Mouse (Mus musculus) heart, postnatal 25 days (tissue): ENCODE data around the gene Fam19a5. TPM values are rescaled to one million over a fixed set of nuclear protein-coding genes. Genes with fewer than 3 reads are reported as not detected.

Source experiments
- DNase-seq: peaks from one replicate; pipeline ENCODE4 v3.0.0; 2022; ENCODE audit warnings: low spot score
- intact Hi-C: fragments of 180-260 bp; cut with DNase I; formaldehyde crosslinking; loops from one replicate; pipeline ENCODE4 v1.15.1; 2025
- total RNA-seq, 2 experiments: library from RNA; stranded (reverse); gene quantifications; 2 replicates each; pipeline ENCODE4 v1.2.3; 2021

The Fam19a5 gene
- 1 to 10 TPM; 2.2 to 3.1 TPM for total RNA-seq

DNA sequence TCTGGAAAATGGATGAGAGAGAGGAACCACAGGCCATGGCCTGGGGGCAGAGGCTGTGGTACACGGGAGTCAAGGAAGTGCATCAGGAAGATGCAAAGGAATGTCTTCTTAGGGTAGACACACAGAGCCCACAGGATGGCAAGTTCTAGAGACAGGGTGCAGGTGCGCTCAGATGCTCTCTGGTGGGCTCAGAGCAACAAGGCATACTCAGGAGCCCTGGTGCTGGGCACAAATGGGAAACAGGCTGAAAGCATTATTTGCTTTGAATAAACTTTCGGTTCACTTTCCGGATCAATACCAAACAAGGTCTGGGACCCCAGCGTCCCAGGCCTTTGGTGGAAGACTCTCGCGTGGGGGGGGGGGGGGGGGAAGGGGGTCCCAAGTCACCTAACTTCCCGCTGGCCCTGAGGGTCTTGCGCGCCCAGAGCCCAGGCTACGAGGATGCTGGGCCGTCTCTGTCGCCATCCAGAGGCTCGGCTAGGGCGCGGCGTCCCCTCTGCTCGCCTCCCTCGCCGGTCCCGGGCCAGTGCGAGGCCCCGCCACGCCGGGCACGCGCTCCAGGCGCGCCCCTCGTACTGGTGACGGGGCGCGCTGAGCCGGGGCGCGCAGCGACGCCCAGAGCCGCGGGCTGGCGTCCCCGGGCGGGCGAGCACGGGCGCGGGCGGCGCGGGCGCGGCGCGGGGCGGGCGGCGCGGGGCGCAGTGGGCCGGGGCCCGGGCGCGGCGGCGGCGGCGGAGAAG is at the start of gene Fam19a5:
Gene Fam19a5 (plus strand): TSS at position 701 of the 740 bp plus-strand sequence.
- no peak for DNase-seq
- intact Hi-C loops: loop anchor here (10.0 kb wide), 2 partner anchors 949 to 1299 kb away; no protein-coding TSS in a partner anchor

DNA sequence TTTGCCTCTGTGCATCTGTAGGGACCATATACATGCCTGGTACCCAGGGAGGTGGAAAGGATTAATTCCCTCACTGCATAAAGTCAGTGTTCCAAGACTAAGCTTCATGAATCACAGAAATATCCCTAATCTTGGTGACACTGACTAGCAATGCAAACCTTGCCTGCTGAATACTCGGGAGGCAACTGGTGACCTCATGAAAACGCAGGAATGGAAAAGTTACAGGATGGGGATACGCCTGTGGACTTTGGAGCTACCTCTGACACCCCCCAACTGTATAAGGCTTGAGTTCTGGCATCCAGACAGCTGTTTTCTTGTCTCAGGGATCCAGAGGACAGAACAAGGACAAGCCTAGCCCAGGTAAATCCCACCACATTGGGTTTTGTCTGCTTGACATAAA is 42.4 kb upstream of the Fam19a5 start:
- DNase-seq: no peak
- intact Hi-C loops: no loop called here

DNA sequence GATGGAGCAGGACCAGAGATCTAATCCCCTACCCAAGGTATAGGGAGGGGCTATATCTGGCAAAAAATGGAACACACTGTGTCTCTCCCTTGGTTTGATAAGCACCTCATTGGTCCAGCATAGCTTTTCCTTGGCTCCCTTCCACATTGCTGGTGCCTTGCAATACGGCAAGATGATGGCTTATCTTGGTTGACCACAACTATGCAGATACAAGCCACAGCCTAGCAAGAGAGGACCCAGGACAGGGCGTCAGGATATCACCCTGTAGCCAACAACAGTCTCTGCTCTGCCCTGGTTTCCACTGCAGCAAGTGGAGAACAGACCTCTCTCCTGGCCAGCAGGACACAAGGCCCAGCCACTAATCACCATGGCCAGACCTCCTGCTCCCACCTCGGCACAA is 36.8 kb upstream of the Fam19a5 start:
- DNase-seq: no peak
- intact Hi-C loops: no loop called here

DNA sequence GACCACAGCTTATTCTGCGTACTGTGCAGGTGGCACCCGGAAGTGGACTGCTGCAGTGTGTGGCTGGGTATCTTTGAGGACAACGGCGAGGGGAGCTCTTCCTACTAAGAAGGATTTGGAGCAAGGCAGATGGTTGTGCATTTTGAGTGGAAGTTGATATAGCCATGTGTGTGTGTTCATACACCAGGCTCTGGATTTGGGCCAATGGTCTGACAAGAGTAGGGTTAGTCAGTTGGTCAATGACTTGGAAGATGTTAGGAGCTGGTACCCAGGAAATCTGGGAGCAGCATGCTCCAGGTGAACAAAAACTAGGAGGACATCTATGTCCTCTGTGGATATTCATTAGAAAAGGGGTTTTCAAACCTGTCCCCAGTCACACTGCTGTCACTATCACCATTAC is 33.2 kb upstream of the Fam19a5 start:
- no peak for DNase-seq
- intact Hi-C loops: no loop called here

DNA sequence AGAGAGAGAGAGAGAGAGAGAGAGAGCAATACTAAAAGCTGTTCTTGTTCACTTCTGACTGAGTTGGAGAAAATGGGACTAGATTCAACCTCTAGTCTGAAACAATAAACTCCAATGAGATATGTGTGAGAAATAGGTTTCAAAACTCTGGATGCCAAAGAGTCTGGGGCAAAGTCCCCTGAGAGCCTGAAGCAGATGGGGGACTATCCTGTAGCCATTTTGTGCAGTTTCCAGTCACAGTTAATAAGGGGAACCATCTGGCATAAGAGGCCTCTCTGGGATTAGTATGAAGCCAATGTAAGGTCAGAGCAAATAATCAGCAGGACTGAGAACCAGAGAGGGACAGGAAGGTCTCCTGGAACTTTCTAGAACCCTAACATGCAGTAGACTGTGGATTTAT is 25.9 kb upstream of the Fam19a5 start:
- DNase-seq: no peak
- intact Hi-C loops: no loop called here

DNA sequence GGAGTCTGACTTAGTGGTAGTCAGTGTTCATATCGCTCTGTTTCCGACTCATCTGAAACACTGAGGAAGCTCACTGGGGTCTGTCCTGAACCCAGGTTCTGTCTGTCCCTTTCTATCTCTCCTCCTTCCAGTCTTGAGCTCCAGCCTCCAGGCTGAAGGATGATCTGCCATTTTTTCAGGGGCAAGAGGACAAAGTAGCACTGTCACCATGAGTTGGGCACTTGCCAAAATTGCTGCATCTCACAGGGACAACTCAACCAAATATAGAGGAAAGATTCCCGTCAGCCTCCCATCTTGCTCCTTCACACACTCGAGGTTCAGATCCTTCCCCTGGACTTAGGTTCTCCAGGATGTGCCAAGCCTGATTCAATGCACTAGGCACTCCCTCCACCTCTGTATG is 14.8 kb upstream of the Fam19a5 start:
- intact Hi-C loops: no loop called here
- no peak for DNase-seq

DNA sequence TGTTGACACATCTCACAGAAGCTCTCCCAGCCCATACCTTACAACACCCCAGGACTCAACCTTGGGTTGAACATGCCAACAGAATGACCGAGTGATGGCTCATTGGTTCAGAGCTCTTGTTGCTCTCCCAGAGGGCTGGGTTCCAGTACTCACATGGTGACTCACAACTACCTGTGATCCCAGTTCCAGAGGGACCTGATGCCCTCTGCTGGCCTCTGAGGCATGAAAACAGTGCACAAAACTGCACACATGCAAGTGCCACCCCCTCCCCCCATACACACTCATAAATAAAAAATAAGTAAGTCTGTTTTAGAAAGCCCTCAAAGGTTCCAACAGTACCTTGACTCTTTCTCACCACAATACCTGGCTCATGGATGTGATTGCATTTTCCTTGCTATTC is 2.4 kb upstream of the Fam19a5 start:
- intact Hi-C loops: loop anchor here (10.0 kb wide), 2 partner anchors 947 to 1297 kb away; no protein-coding TSS in a partner anchor
- DNase-seq: no peak

DNA sequence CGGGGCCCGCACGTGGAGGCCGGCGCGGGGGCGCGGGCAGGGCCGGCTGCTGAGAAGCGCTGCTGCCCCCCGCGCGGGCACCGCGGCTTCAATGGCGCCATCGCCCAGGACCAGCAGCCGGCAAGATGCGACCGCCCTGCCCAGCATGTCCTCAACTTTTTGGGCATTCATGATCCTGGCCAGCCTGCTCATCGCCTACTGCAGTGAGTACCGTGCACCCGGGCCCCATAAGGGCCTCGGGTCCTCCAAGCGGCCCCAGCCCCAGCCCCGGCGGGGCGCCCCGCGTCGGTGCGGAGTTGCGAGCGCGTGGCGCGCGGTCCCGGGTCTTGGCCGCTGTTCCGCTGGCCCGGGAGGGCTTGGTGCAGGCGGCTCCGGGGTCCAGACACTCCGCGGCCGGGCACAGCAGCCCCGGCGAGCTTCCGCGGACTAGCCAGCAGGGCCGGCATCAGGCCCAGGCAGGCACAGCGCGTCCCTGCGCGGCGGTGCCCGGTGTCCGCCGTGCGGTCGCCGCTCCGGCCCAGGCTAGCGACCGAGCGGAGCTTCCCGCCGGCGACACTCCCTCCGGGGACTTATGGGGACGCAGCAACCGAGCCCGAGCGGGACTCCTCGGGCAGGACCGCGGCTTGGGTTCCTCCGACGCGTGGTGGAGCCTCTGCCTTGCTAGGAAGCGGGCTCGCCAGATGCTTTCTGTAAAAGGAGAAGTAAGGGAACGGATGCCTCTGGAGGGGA is 466 bp downstream of the Fam19a5 start:
- DNase-seq: no peak

DNA sequence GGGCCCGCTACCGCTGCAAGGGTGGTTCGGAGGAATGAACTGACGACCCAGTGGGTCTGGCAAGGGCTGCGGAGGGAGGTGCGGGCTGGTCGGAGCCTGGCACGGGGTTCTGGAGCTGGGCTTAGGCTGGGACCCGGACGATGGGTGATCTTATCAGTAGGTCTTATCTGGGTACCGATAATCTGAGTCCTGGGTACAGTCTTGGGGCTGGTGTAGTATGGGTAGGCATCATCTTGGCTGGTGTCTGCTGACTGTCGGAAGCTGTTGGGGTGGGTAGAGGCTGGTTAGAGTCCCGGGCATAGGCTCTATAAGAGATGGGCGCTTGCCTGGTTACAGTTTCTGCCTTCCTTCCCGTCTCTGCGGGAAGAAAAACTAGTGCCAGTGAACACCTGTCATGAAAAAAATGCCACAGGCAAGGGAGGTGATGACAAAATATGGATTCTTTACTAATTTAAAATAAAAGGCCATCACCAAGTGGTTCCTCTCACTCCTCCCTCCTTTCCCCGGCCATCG is 1.1 kb downstream of the Fam19a5 start:
- intact Hi-C loops: loop anchor here (10.0 kb wide), 2 partner anchors 950 to 1300 kb away; no protein-coding TSS in a partner anchor
- no peak for DNase-seq

More for the DNA sequence above, 466 bp downstream of the Fam19a5 start:
- intact Hi-C loops: loop anchor here (10.0 kb wide), 2 partner anchors 950 to 1300 kb away; no protein-coding TSS in a partner anchor

DNA sequence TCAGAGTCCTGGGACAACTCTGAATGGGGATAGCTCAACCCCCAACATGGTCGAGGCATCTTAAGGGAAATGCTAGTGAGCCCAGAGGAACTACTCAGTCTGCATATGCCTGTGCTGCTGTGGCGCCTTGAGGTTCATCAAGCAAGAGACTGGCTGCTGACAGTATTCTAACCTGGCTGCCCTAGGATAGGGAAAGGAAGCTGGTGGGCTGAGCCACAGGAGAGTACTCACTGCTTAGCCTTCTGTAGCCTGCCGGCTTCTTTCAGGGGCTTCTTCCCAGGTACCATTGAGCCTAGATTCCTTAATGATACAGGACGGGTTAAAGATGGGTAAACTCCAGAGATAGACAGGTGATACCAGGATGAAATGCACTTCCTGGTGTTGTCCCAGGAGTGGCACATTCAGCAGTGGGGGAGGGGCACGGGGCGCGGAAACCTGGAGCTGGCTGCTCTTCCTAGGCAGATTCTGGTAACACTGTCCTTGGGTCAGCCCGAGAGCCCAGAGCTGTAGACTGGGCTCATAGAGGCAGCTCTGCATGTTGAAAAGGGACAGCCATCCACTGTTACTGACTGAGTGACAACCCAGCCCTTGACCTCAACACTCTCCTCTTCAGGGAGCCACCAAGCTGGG is 1.7 kb downstream of the Fam19a5 start:
- intact Hi-C loops: loop anchor here (10.0 kb wide), 2 partner anchors 951 to 1301 kb away; no protein-coding TSS in a partner anchor
- no peak for DNase-seq

DNA sequence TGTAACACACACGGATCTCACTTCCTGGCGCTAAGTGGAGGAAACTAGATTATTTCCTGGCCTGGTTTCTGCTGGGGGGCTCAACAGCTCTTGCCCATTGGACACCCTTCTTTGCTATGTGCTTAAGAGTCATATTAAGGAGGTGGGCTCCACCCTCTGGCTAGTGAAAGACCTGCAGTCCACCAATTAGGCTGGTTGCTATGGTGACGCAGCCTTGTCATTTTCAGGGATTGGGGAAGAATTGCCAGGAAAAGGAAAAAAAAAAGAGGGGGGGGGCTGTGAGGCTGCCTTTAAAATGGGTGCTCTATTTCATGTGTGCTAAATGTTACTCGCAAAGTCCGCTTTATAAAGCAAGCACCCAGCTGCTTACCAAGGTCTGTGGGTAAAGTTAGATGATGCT is 2.9 kb downstream of the Fam19a5 start:
- intact Hi-C loops: loop anchor here (10.0 kb wide), 2 partner anchors 952 to 1302 kb away; no protein-coding TSS in a partner anchor
- no peak for DNase-seq

DNA sequence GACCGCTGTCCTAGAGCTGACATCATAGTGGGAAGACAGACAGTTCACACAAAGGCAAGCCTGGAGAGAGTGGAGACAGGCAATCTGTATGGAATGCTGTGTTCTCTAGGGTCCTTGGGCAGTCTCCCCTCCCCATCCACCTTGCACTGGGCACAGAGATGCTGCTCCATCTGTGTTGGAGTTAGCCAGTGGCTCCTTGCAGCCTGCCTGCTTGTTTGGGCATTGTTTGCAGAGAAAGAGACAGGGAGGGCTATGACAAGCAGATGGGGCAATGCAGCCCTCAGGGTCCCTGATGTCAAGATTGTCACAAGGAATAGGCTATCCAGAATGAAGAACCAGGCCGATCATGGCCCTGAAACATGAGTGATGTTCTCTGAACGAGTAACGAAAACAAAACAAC is 5.6 kb downstream of the Fam19a5 start:
- DNase-seq: no peak
- intact Hi-C loops: loop anchor here (10.0 kb wide), 2 partner anchors 955 to 1305 kb away; no protein-coding TSS in a partner anchor

DNA sequence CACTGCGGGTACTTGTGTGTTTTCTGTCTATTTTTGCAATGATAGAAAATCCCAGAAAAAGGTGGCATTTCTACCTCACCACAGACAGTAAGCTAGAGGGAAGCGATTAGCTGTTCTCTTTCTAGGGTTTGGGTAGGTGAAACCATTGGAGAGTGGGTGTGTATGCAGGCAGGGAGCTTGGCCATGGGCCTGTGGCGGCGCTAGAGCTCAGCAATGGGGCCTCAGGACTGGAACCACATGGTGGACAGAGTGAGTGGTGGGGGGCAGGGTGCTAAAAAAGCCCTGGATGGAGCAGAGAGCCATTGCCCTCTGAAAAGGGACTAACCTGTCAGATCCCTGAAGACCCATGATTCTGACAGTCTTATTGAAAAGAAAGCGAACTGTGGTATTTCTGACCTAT is 6.7 kb downstream of the Fam19a5 start:
- intact Hi-C loops: no loop called here
- DNase-seq: no peak

DNA sequence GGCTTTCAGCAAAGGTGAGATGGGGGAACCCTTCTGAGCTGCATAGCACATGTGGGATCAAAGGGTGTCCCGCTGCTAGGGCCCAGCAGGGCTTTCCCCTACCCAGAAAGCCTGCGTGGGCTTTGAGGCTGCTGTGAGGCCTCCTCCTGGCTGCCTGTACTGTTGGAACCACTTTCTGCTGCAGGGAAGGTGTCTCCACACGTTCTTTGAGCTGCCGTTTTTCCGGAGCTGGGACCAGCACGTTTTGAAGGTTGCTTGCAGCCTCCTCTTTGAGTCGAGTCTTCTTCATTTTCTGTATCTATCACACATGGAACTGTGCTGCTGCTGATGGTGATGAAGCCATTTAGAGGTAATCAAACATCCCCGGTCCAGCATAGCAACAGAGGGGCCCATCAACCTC is 7.5 kb downstream of the Fam19a5 start:
- no peak for DNase-seq
- intact Hi-C loops: no loop called here

DNA sequence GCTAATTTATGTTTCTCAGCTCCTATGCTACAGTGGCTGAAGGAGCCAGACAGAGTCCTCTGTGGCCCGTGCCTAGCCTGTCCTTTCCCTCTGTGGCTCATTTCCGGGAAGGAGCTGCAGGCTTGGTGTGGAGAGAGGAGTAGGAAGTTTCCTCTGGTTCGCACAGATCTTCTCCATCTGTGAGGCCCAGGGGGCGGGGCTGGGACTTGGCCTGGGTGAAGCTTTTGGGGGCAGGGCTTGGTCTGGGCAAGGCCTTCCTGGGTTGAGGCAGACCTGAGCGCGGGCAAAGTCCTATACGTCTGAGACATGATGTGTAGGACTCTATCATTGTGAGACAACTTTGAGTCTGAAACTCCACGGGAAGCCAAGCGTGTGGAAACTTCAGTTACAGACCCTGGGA is 11.7 kb downstream of the Fam19a5 start:
- DNase-seq: no peak
- intact Hi-C loops: no loop called here

DNA sequence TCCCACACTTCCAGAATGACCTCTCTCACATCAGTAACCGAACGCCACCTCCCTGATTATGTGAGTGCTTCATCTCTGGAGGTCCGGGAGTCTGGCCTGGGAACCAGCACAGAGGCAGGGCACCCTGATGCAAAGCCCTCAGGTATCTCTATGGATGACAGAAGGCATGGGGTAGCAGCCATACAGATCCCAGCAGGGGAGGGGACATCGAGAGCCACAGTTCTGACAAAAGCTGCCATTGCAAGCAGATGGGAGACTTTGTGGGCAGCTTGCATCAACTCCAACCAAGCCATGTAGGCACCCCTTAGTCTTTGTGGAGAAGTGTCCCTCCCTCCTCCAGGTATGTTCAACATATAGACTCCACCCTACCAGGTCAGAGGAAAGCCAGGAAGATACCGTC is 20.2 kb downstream of the Fam19a5 start:
- DNase-seq: no peak
- intact Hi-C loops: no loop called here

DNA sequence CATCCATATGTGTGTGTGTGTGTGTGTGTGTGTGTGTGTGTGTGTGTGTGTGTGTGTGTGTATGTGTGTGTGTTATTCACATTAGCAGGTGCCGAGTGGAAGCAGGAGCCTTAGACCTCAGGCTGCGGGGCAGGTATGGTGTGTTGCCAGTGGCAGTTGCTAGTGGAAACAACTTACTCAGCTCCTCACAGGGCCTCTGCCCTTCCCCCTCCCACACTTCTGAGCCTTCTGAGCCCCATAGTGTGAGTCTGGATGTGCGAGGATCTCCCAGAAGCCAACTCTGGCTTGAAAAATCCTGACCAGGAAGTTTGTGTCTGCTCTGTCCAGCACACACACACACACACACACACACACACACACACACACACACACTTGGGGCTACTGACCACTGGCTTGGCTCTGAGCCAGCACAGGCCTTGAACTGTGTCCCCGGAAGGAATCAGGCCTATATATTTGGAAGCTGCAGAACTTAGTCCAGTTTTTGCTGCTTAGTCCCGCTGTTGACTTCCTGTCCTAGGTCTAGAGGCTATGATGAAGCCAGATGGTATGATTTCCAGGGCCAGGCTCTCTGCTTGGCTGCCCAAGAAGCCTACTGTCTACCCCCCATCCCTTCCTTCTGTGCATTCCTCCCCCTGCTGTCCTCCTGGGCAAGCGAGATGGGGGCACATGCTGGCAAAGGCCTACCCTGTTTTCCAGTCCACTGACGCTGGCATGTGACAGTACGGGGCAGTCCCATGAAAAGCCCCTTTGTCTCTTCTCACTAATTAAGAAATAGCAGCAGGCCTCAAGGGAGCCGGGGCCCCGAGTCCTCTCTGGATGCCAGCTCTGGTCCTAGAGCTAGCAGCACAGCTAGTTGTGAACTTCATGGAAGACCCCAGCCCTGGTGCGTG is 22.2 kb downstream of the Fam19a5 start:
- no peak for DNase-seq
- intact Hi-C loops: no loop called here

DNA sequence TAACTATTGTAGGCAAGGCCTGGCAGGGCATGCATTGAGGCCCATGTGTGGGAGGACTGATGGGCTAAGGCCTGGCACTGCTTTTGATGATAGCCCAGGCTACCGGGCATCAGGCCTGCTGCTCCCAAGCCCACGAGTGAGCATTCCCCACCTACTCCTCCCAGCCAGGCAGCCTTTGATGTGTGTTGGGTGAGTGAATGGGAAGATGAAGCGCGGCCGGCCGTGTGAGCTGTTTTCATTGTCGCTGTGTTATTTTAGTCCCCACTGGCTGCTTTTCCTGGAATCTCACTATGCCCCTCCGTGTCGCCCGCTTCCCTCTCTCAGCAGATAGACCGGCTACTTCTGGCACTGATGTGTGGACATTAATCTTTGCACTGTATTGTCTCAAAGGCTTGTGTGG is 26.1 kb downstream of the Fam19a5 start:
- intact Hi-C loops: no loop called here
- DNase-seq: no peak

DNA sequence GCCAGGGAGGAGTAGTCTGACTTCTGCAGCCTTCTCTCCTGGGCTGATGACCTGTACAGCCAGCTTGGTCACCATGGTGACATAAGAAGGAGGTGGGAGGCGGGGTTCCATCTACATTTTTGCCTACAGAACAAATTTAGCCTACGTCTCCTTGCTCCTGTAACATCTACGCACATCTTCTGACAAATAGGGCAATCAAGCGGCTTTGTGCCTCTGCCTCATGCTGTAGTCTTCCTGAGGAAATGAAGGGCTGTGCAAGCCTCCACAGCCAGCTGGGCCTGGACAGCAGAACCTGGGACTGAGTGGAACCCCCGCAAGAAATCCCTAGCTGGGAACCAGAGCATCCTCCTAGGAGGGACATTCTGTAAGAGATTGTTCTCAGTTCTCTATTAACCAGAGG is 35.8 kb downstream of the Fam19a5 start:
- DNase-seq: no peak
- intact Hi-C loops: no loop called here
